Mouse (Mus musculus): ENCODE data around the gene Lage3.
A peak's percentile ranks its signal among the peaks of the same experiment; 100 is the strongest.
"Not testable (repeated sequence)": the region's sequence is repeated elsewhere in the genome, so short reads cannot be mapped to it uniquely, and the experiment has no call there.

Gene Lage3

DNA sequence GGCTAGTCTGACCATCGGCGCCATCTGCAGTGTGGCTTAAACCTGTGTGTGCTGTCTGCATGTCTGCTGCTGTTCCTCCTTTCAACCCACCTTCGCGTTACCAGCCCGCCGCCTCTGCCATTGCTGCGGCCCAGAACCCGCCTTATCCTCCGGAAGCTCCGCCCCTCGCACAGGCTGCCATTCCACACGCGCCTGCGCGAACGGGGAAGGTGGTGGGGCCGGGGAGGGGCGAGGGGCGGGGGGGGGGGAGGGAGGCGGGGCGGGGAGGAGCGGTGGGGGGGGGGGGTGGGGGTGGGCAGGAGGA is at the start of gene Lage3:
TSS of gene Lage3 (minus strand) at position 152 of the 304 bp plus-strand sequence.
- DNase-seq (ENCODE audit: low spot score), result peak; percentile 50

DNA sequence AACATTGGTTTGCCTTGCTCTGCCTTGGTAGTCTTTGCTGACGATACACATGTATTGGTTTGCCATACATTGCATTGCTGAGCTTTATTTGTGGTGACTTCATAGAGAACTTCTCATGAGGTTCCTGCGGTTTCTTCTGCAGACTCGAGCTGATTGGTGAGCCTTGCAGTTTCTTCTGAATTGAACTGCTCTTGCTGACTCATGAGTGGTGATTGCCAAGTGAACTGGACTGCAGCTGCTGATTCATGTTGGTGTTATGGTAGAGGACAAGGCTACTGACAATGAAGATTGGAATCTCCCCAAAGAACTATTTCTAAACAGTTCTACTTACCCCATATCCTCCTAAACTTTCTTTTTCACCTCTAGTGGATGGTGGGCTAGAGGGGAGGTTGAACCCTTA is 46.7 kb upstream of the Lage3 start:
- DNase-seq (ENCODE audit: low spot score), result no peak

DNA sequence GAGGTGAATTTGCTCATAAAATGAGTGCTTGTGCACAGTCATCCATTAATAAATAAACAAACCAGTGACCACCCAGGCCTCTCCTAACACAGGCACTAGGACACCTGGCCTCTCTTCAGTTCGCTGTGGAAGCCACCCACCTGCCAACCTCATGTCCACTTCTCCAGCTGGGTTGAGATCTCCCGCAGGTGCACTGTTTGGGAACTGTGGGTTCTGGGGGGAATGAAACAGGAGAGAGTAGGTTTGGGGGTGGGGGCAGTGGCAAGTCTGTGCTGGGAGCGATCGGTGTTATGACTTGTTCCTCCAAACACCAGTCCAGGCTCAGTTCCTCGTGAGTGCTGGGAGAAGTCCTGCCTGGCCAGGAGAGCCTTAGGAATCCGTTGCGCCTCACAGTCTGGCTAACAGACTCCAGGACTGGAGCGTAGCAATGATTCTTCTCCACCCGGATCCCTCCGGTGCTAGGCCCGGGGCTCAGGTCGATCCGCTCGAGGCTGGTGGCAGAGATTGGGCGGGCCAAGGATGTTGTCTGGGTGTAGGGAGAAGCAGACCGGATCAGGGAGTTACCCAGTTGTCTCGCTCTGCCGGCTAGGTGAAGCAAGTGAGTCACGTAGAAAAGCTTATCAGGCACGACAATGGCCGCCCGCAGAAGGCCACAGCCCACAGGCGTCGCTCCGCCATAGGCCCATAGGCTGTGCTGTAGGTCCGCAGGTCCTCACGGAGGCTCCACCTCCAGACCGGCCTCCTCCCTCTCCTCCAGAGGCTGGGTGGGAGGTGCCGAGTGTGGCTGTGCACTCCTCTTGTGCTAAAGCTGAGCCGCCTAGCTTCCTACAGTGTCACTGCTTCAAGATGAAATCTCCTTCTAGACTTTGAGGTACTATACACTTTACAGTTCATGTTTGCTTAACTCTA is 39.4 kb upstream of the Lage3 start, which contains the start of the genes Fam3a and Ikbkg:
TSS of gene Fam3a (minus strand) at position 738 of the 909 bp plus-strand sequence.
TSS of gene Ikbkg (plus strand) at position 756 of the 909 bp plus-strand sequence.
- DNase-seq (ENCODE audit: low spot score), result peak; percentile 45

DNA sequence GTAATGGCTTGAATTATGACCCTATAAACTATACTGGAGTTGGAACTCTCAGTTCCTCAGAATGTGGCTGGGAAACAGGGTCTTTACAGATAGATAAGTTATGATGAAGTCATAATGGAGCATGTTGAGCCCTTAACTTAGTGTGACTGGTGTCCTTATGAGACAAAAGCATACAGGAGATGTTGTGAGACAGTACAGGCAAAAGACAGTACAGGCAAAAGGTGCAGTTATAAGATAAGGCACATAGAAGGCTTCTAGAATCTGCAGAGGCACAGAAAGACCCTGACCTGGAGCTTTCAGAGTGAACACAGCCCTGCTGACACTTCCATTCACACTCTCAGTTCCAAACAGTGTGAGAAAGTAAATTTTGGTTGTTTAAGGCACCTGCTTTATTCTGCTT is 34.7 kb upstream of the Lage3 start:
- no peak for DNase-seq (ENCODE audit: low spot score)

DNA sequence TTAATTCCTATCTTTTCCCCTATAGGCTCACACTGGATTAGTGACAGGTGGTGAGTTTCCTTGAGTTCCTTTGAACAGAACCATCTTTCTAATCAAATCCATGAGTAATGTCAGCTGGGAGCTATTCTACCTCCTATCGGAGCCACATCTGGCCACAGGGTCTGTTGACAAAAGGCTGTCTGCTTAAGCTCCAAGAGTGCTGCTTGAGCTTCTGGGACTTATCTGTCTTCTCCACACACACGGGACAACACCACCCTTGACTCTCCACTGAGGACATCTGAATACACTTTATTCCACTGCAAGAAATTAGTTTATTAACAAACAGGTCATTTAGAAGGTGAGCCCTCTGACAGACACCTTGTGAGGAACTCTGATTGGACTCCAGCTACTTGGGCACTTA is 31.0 kb upstream of the Lage3 start:
- DNase-seq (ENCODE audit: low spot score), result no peak

DNA sequence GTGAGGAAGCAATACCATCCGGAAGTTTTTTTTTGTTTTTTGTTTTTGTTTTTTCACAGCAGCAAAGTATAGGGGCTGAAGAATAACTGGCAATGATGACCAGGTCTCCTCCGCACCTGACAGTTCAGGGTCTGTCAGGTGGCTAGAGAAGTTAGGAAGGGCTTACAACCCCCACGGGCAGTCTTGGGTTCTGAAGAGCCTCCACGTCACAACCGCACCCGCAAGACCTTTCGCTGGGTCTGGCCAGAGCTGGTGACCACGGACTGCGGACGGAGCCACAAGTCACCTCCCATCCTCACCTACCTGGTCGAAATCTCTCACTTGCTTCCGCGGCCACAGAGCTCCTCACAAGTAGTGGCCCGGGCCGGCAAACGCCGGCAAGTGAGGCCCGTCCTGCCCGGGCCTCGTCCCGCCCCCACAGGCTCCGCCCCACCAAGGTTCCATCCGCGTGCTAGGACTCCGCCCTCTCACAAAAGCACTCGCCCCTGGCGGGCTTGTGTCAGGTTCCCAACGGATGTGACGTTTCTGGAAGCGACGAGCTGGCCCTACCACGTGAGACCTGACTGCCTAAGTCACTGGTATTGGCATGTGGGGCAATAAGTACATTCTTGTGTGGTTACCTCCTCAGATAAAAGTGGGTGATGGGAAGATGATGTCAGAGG is 19.6 kb upstream of the Lage3 start, which contains the start of the genes Ubl4a and Slc10a3:
TSS of gene Ubl4a (minus strand) at position 331 of the 662 bp plus-strand sequence.
TSS of gene Slc10a3 (minus strand) at position 462 of the 662 bp plus-strand sequence.
- DNase-seq (ENCODE audit: low spot score), result no peak

DNA sequence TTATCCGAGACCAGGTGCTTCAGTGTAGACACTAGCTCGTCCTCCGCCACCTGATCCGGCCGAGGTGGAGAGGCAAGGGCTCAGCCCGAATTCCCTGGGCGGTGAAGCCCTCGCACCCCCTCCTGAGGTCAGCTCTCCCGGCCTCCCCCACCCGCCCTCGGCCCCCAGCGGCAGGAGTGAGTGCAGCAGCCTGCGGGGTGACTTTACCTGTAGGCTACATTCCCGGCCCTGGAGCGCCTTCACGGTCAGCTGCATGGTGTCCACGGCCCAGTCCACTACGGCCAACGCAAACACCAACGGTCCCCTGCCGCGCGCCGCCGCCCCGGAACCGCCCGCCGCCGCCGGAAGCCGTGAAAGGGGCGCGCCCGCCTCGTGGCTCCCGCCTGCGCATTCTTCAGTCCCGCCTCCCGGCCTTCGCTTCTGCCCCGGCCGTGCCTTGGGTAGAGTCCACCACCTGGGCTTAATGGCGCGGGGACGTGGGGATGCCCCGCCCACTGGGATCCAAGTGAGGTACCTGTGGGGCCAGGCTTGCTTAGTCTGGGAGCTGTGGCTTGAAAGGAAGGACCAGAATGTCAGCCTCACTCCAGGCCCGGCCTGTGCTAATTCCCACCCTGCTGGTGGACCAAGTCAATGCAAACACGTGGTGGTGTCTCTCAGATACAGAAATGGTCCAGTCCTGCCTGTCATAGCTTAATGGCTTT is 14.9 kb upstream of the Lage3 start:
- DNase-seq (ENCODE audit: low spot score), result no peak

DNA sequence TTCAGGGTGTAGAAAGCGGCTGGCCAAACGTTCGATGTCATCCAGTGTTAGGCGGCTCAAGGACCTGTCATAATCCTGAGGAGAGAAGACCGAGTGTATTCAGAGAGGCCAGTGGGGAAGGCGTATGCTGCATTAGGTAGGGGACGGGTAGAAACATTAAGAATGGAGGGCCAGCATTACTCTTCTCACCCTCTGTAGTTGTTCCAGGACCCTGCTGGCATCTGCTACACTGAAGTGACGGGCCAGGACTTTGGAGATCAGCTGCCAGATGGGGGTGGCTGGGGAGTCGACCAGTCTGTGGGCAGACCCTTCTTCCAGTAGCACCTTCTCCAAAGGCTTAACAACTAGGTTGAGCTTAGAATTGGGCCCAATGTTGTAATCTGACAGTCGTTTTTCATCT is 14.1 kb upstream of the Lage3 start:
- no peak for DNase-seq (ENCODE audit: low spot score)

DNA sequence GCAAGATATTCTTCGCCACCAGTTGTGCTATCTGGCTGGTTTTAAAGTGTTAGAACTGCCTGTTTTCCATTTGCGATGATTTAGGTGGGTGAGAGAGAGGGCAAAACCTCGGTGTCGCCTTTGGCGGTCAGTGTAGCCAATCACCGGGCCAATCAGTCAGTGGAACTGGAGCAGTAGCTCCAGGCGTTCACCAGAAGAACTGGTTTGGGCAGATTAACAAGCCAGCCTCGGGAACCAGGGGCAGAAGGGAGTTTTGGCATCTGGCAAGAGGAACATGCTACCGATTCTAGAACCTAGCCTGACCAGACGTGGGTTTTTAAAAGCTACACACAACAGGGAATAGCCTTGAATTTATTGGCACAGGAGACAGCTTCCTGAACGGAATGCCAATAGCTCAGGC is 5.8 kb upstream of the Lage3 start:
- DNase-seq (ENCODE audit: low spot score), result no peak

DNA sequence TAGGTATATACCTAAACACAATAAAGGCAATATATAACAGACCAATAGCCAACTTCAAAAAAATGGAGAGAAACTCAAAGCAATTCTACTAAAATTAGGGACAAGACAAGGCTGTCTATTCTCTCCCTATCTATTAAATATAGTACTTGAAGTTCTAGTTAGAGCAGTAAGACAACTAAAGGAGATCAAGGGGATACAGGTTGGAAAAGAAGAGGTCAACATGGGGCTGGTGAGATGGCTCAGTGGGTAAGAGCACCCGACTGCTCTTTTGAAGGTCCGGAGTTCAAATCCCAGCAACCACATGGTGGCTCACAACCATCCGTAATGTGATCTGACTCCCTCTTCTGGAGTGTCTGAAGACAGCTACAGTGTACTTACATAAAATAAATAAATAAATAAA is 3.7 kb upstream of the Lage3 start:
- DNase-seq (ENCODE audit: low spot score), result not testable (repeated sequence)

DNA sequence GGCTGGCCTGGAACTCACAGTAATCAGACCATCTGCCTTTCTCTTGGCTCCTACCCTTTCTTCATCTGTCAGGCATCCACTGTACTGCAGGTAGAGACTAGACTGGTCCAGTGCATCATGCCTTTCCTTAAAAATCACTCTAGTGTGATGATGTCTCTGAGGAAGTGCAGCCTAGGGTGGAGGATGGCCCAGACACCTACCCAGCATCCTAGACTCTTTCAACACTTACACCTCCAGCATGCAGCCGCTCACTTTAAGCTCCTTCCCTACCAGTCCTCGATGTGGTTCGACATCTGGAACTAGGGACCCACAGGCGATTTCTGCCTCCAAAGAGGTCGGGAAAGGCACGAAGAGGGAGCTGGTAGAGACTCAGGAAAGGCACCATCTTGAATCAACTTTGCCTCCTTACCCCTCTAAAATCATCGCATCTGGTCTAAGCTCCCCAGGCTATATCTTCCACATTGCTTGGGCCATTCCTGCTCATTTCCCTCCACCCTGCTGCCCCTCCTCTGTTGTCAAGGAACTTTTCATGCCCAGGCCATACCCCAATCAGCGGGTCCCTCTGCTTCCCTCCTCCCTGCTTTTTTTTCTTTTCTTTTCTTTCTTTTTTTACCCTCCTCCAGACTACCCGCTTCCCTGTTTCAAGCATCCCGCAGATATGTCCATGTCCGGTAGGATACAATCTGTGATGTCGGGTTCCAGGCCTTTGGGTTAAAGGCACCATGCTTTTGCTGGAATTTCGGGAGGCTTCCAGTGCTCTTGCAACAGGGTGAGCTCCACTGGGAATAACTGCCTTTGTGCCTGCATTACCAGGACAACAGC is 562 bp downstream of the Lage3 start:
- no peak for DNase-seq (ENCODE audit: low spot score)

DNA sequence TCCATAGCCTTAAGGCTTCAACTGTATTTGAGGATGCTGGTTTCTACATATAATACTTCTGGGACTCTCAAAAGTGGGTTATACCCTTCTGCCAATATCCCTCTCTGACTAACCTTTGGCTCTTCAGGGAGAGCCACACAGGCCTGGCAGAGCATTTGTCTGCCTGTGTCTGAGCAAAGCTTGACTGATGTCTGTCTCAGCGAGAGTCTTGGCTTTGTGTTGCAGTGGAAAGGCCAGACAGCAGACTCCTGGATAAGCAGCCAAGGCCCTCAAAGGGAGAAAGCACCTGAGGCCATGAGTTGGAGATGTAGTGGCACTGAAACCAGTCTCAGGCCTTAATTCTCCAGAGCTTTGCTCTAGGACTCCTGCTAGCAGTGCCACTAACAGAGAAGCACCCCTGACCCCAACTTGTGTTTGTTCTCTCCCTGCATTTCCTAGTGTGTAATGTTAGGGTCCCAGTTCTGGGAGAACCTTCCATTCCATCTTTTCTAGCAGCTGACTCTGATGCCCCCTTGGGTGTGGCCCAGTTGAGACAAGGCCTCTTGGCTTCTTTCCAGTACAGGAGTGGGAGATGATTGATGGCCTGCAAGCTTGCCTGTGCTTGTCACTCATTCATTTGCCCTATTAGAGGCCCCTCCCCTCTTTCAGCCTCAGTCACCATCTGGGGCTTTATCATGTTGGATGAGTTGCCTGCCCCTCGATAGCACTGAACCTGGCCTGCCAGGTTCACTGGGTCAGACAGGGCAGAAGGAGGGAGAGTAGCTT is 23.1 kb downstream of the Lage3 start:
- DNase-seq (ENCODE audit: low spot score), result no peak

DNA sequence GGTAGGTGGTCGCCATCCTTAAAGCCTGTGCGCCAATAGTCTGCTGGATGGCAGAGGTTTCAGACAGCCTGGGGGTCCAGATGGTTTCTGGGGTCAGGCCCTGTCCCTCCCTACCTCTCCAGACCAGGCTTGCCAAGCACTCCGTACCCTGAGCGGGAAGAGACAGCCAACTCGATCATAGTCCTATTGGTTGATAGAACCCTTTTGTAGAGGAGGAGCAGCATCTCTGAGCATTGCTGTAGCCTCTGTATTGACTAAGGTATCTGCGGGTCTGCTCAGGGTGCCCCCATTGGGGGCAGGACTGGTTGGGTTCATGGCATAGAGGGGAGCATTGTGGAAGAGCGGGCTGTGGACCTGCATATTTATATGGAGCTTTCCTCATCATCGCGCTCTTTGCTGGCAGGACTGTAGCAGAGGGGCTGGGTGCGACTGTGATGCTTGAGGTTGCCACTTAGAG is 24.2 kb downstream of the Lage3 start:
- DNase-seq (ENCODE audit: low spot score), result no peak

DNA sequence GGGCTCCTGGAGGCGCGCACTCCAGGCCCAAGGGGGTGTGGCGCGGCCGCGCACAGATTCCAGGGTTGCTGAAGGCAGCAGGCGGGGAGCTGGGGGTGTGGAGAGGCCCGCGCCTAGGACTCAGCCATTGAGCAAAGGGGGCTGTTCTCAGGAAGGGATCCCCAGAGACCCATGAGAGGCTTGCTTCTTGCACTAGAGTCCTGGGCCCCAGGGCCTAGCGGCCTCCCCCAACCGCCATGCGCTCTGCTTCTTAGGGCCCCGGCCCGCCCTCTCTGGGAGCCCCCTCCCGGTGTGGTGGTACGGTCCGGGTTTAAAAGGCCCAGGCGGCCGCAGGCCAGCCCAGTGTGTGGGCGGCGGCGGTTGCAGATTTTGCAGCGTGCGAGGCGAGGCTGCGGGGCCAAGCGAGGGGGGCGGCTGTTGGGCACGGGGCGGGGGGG is 24.7 kb downstream of the Lage3 start, which contains the start of gene Plxna3:
TSS of gene Plxna3 (plus strand) at position 342 of the 437 bp plus-strand sequence.
- peak; percentile 52 for DNase-seq (ENCODE audit: low spot score)

DNA sequence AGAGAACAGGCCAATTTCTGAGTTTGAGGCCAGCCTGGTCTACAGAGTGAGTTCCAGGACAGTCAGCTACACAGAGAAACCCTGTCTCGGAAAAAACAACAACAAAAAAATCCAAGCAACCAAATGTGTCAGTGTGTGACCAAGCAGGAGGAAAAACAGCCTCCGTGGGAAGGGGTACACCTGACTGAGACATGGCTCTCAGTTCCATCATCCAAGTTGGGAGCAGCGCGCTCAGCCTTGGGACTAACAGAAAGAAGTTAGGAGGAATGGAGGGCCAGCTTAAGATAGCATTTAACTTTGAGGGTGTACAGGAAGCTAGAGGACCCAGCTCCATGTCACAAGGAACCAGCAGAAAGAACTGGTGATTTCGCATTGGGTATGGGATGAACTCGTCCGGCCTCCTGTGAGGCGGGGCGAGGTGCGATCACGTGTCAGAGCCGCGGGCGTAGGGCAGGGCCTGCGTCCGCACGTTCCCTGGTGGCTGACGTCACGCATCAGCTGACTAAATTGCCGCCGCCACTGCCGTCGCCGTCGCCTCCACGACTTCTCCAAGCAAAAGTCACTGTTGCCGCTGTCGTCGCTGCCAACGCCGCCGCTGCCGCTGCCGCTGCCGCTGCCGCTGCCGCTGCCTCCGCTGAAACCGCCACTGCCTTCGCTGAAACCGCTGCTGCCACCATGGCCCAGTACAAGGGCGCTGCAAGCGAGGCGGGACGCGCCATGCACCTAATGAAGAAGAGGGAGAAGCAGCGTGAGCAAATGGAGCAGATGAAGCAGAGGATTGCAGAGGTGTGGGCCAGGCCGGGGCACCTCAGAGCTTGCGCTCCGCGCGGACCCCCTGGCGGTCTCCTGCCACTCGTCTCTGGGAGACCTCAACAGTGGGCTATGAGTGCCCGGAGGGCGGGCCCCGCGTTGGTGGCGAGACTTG is 40.6 kb downstream of the Lage3 start, which contains the start of gene Fam50a:
TSS of gene Fam50a (plus strand) at position 494 of the 925 bp plus-strand sequence.
- DNase-seq (ENCODE audit: low spot score), result peak; percentile 25

DNA sequence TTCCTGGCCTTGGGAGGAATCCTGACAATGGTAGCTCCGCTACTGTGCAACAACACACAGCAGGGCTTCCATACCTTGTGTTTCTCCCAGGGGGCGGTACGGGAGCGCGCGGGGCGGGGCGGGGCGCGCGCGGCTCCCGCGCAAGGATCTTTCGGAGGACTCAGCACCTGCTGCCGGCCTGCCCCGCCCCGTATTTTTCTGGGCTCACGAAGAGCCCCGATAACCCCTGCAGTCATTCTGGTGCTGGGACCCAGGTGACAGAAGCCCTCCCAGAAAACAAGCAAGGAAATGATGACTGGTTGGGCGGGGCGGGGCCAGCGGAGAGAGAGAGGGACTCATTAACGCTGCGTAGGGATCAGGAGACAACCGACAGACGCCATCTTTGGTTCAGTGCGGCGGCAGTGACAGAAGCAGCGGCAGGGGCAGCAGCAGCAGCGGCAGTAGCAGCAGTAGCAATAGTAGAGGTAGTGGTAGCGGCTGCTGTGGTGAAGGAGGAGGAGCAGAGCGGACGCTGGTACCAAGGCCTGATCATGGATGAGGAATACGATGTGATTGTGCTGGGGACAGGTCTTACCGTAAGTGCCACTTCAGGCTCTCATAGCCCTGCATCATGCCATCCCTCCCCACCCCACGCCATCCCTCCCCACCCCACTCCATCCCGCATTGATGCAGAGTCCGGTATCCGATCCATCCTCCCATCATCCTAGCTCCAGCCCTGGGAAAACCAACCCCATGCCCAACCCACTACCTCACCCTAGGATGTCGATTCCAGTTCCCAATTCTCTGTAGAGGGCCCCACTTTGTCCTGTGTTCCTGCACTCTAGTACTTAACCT is 48.3 kb downstream of the Lage3 start, which contains the start of gene Gdi1:
TSS of gene Gdi1 (plus strand) at position 132 of the 834 bp plus-strand sequence.
- peak; percentile 50 for DNase-seq (ENCODE audit: low spot score)

Measured in ovary, postnatal 10 days (tissue).